Mouse (Mus musculus) midbrain, embryonic 14.5 days (tissue): ENCODE measurements around the gene Scarf2. TPM values are rescaled to one million over a fixed set of nuclear protein-coding genes. Genes with fewer than 3 reads are reported as not detected.

Experiments used
- ATAC-seq: fragments of 200-750 bp; cut with Nextera tagmentation; 2 replicates; pipeline ENCODE4 v1.8.0; 2017; ENCODE audit warnings: moderate number of reproducible peaks, moderate library complexity; ENCODE audit not compliant: low FRiP score, low TSS enrichment
- DNase-seq: peaks from one replicate; pipeline ENCODE4 v3.0.0-alpha.2; 2015
- H3K27ac ChIP-seq: fragments of 300-500 bp; sonication (generic); replicated peaks from 2 replicates; pipeline ENCODE4 v1.5.1; 2014; ENCODE audit warnings: mild to moderate bottlenecking, low read depth, low read length, moderate library complexity
- H3K27me3 ChIP-seq: fragments of 300-500 bp; sonication (generic); 2 replicates; pipeline ENCODE4 v1.6.1; 2014; ENCODE audit warnings: low read length, control low read depth, mixed read lengths; ENCODE audit not compliant: control insufficient read depth, insufficient read depth
- H3K36me3 ChIP-seq: fragments of 300-500 bp; sonication (generic); 2 replicates; pipeline ENCODE4 v1.6.1; 2014; ENCODE audit warnings: low read length, control low read depth; ENCODE audit not compliant: control insufficient read depth, insufficient read depth
- H3K4me1 ChIP-seq: fragments of 300-500 bp; sonication (generic); 2 replicates; pipeline ENCODE4 v1.6.1; 2014; ENCODE audit warnings: mild to moderate bottlenecking, antibody characterized with exemption, low read length, control low read depth; ENCODE audit not compliant: control insufficient read depth, insufficient read depth
- H3K4me2 ChIP-seq: fragments of 300-500 bp; sonication (generic); 2 replicates; pipeline ENCODE4 v1.6.1; 2014; ENCODE audit warnings: mild to moderate bottlenecking, low read length, moderate library complexity
- H3K4me3 ChIP-seq: fragments of 300-500 bp; sonication (generic); replicated peaks from 2 replicates; pipeline ENCODE4 v1.5.1; 2014; ENCODE audit warnings: low read depth, low read length
- H3K9ac ChIP-seq: fragments of 300-500 bp; sonication (generic); replicated peaks from 2 replicates; pipeline ENCODE4 v1.6.1; 2014; ENCODE audit warnings: mild to moderate bottlenecking, low read length, moderate library complexity
- H3K9me3 ChIP-seq: fragments of 300-500 bp; sonication (generic); 2 replicates; pipeline ENCODE4 v1.6.1; 2016; ENCODE audit warnings: low read length, control low read depth, mixed read lengths; ENCODE audit not compliant: control insufficient read depth
- WGBS: fragments of 180-500 bp; shearing (Covaris S2); extraction: QIAGEN DNeasy Blood & Tissue Kit; methylation state at CpG from one replicate; pipeline ENCODE4 v1.1.7; 2014; 5-methylcytosine and 5-hydroxymethylcytosine counted together
- polyA plus RNA-seq: library from polyadenylated mRNA; unstranded; fragments of >200 nt; fragmentation: Nextera tagmentation; extraction: Ambion mirVana; gene quantifications from 2 replicates; pipeline ENCODE4 v1.2.1, GENCODE M21; 2014

Gene Scarf2
- polyA plus RNA-seq, 1 experiment from 2014 or later, result 1.0 TPM

DNA sequence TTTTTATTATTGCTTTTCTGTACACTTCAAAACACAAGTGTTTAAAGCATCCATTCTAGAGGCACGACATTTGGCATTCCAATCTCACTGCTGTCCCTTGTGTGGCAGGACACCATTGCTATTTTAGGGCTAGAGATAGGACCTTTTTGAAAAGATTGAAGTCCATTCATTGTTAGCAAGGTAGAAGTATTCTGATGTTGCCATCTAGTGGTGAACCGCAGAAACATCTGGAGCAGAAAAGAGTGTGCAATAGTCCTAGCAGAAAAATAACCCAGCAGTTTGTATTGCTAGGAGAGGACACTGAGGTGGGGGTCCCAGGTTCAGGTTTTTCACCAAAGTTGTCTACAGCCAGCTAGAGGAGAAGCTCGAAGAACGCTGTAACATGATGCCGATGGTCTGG, 15.0 kb downstream of the Scarf2 start:
- 8% methylated on average over 5 of the region's 5 CpGs for WGBS
- no peak overlapping the region for H3K4me2 ChIP-seq
- H3K4me3 ChIP-seq, result no peak overlapping the region
- H3K27me3 ChIP-seq, result peaks cover 8% of the 10 kb centered on the region; the same call in 1 of the 2 replicates
- DNase-seq, result peak; percentile 84
- no peak for ATAC-seq
- H3K9ac ChIP-seq, result no peak overlapping the region
- H3K27ac ChIP-seq, result no peak overlapping the region
- H3K36me3 ChIP-seq, result no peaks in the 10 kb centered on the region
- peaks cover 14% of the 10 kb centered on the region for H3K4me1 ChIP-seq
- H3K9me3 ChIP-seq, result no peaks in the 10 kb centered on the region

DNA sequence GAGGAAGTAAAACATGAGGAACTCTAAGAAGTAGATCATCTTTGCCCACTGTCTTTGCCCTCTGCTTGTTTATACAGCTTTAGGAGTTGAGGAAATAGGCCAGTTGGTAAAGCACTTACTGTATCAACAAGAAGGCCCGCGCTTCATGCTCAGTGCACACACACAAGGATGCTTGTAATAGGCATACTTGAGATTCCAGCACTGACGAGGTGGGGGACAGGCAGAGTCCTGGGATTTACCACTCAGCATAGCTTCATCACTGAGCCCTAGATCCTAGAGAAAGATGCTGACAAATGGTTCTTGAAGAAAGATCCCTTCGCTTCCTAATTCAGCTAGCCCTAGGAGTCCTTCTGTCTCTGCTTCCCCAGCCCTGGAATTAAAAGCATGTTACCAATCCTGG, 16.1 kb downstream of the Scarf2 start:
- Histone ChIP-seq H3K36me3 (no peaks in the 10 kb centered on the region), H3K4me3 (no peak overlapping the region), H3K4me1 (peaks cover 14% of the 10 kb centered on the region), H3K27ac (no peak overlapping the region), H3K9ac (no peak overlapping the region), H3K9me3 (no peaks in the 10 kb centered on the region), H3K27me3 (peaks cover 8% of the 10 kb centered on the region; the same call in 1 of the 2 replicates), H3K4me2 (no peak overlapping the region)
- 63% methylated on average over 4 of the region's 4 CpGs for WGBS
- no peak for ATAC-seq
- DNase-seq, result no peak

GRCm38 (mm10) chr16:17815411-17816402, 18.6 kb downstream of the Scarf2 start:
- under 1% methylated on average over 63 of the region's 63 CpGs for WGBS
- no peaks in the 10 kb centered on the region for H3K36me3 ChIP-seq
- H3K4me3 ChIP-seq, result peak overlapping the region; percentile 46
- H3K9me3 ChIP-seq, result no peaks in the 10 kb centered on the region
- peaks cover 3% of the 10 kb centered on the region; the same call in 1 of the 2 replicates for H3K27me3 ChIP-seq
- ATAC-seq (peak; percentile 75), DNase-seq (peak; percentile 89)
- H3K4me1 ChIP-seq, result peaks cover 9% of the 10 kb centered on the region; the same call in 1 of the 2 replicates
- H3K27ac ChIP-seq, result peak overlapping the region; percentile 79
- peak overlapping the region; percentile 68 for H3K9ac ChIP-seq
- peak overlapping the region; percentile 82 for H3K4me2 ChIP-seq

GRCm38 (mm10) chr16:17816528-17816927, 19.4 kb downstream of the Scarf2 start:
- Histone ChIP-seq H3K9me3 (no peaks in the 10 kb centered on the region), H3K9ac (peak overlapping the region; percentile 68), H3K4me3 (no peak overlapping the region), H3K4me2 (peak overlapping the region; percentile 82; the same call in 1 of the 2 replicates), H3K36me3 (no peaks in the 10 kb centered on the region), H3K27ac (no peak overlapping the region), H3K27me3 (peaks cover 3% of the 10 kb centered on the region; the same call in 1 of the 2 replicates), H3K4me1 (peaks cover 9% of the 10 kb centered on the region; the same call in 1 of the 2 replicates)
- DNase-seq (no peak), ATAC-seq (no peak)
- WGBS, result 79% methylated on average over 8 of the region's 8 CpGs

DNA sequence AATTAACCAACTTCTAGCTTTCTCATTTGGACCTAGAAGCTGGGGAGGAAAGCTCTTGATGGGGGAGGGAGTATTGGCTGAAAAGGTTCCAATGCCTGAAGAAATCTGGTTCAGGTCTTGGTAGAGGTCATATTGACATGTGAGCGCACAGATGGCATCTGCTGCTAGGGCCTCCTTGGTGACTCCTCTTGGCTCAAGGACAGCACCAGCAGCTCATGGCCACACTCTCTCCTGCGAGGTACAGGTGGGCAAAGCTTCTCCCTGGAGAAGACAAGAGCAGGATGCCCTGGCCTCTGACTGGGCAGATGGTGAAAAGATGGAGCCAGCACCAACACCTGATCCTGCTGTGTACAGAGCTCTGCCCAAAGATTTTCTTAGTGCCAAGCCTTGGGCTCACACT, 29.4 kb downstream of the Scarf2 start:
- no peak overlapping the region for H3K9ac ChIP-seq
- no peak for DNase-seq
- H3K9me3 ChIP-seq, result no peaks in the 10 kb centered on the region
- 74% methylated on average over 2 of the region's 2 CpGs for WGBS
- peaks cover 3% of the 10 kb centered on the region; the same call in 1 of the 2 replicates for H3K27me3 ChIP-seq
- H3K4me2 ChIP-seq, result no peak overlapping the region
- no peaks in the 10 kb centered on the region for H3K4me1 ChIP-seq
- H3K36me3 ChIP-seq, result no peaks in the 10 kb centered on the region
- no peak overlapping the region for H3K27ac ChIP-seq
- ATAC-seq, result no peak
- H3K4me3 ChIP-seq, result no peak overlapping the region

DNA sequence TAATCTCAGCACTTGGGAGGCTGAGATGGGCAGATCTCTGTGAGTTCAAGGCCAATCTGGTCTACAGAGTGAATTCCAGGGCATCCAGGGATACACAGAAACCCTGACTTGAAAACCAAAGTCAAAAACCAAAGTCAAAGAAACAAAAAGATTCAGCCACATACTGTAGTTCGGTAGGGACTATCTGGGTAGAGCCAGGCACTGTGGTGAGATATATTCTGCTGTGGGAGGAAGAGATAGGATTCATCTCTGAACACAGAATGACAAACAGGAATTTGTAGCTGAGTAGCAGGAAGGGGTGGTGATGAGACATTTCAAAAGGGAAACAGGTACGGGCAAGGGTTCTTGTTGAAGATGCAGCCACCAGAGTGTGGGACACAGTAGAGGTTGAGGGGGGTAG, 31.1 kb downstream of the Scarf2 start:
- whole genome bisulfite sequencing, result 86% methylated on average over 2 of the region's 2 CpGs
- H3K27me3 ChIP-seq, result peaks cover 19% of the 10 kb centered on the region
- H3K9me3 ChIP-seq, result no peaks in the 10 kb centered on the region
- no peak overlapping the region for H3K4me2 ChIP-seq
- no peak overlapping the region for H3K9ac ChIP-seq
- H3K27ac ChIP-seq, result no peak overlapping the region
- no peak for ATAC-seq
- H3K4me3 ChIP-seq, result no peak overlapping the region
- H3K36me3 ChIP-seq, result no peaks in the 10 kb centered on the region
- no peak for DNase-seq
- H3K4me1 ChIP-seq, result peaks cover 5% of the 10 kb centered on the region; the same call in 1 of the 2 replicates

DNA sequence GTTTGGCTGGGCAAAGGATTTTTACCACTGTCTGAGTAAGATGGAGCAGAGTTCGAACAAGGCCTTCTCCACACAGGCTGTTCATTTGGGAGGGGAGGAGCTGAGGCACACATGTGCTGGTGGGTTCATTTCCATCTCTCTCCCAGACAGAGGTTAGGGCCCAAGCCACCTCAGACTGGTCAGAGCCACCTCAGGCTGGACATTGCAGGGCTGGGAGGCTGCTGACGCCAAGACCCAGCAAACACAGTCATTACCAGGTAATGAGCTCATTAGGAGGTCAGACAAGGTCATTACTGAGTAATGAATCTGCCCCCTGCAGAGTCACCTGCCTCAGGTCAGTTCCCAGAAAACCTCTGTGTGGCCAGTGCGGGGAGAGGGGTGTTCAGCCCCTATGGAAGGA, 31.8 kb downstream of the Scarf2 start:
- peaks cover 22% of the 10 kb centered on the region for H3K27me3 ChIP-seq
- no peak overlapping the region for H3K4me2 ChIP-seq
- ATAC-seq (no peak), DNase-seq (no peak)
- H3K9me3 ChIP-seq, result no peaks in the 10 kb centered on the region
- H3K4me3 ChIP-seq, result no peak overlapping the region
- H3K36me3 ChIP-seq, result no peaks in the 10 kb centered on the region
- H3K4me1 ChIP-seq, result peaks cover 6% of the 10 kb centered on the region; the same call in 1 of the 2 replicates
- H3K27ac ChIP-seq, result no peak overlapping the region
- WGBS, result 75% methylated on average over 3 of the region's 3 CpGs
- no peak overlapping the region for H3K9ac ChIP-seq

DNA sequence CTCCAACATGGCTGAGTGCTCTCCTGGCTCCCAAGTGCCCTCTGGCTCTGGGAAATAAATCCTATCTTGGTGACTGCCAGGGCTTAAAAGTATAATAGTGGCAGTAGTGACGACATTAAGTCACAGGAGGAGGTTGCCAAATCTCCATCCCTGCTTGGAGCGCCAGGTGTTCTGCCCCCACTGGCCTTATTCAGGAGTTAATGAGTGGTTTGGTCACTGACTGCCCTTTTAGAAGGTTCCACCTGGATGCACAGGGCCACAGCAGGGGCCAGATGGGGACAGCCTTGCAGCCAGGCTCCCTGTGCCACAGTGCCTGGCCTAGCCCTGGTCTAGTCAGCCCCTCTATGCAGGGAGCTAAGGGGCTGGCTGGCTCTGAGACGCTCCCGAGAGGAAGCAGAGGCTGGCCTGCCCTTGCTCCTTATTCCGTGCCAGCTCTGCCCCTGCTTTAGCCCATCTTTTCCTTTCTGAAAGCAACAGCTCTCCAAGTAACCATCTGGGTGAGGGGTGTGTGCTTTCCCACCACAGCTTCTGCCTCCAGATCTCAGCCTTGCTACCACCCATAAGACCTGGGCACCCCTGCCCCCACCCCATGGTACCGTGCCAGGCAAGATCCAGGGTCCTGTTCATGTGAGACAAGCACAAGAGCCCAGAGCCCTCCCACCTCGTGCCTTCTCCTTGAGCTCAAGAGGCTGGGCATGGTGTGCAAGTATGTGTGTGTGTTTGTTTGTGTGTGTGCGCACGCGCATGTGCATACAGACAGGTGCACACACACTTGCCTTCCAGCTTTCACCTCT, 33.5 kb downstream of the Scarf2 start:
- Histone ChIP-seq H3K27ac (no peak overlapping the region), H3K4me3 (no peak overlapping the region), H3K4me1 (peaks cover 13% of the 10 kb centered on the region), H3K9me3 (no peaks in the 10 kb centered on the region), H3K36me3 (no peaks in the 10 kb centered on the region), H3K9ac (no peak overlapping the region), H3K4me2 (no peak overlapping the region), H3K27me3 (peaks cover 36% of the 10 kb centered on the region)
- DNase-seq, result no peak
- WGBS, result 54% methylated on average over 10 of the region's 10 CpGs
- no peak for ATAC-seq
